Mouse (Mus musculus): Measurements from ENCODE around the gene Abi2.

DNA sequence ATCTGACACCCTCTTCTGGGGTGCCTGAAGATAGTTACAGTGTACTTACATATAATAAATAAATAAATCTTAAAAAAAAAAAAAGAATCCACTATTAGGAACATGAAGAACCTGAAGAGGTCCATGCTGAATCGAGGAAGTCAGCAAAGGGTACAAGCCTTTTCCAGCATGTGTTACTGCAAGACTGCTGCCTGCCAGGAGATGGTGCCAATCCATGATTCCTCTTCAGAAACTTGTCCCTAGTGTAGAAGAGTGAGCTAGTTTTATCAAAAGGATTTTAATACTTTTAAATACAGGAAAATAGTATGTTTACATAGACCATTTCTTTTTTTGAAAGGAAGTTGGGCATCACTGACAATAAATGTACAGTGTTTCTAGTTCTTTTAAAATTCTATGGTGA, 14.5 kb downstream of the Abi2 start:
- TF ChIP-seq MYOG (IDR thresholded peaks at IDR 0.05; ENCODE audit: control insufficient read depth in 1 of 3, insufficient read depth in 1 of 3, insufficient read length in 2 of 3, low read depth in 2 of 3), result no peak
- no peak for TF ChIP-seq POLR2A (IDR thresholded peaks at IDR 0.05; ENCODE audit: insufficient read length, low read depth)
- TF ChIP-seq MYOD1 (IDR thresholded peaks at IDR 0.05; ENCODE audit: control insufficient read depth in 1 of 3, insufficient read length in 2 of 3, low read depth in 2 of 3), result no peak
- TF ChIP-seq MAX (IDR thresholded peaks at IDR 0.05; ENCODE audit: low read depth), result no peak
- no peak for TF ChIP-seq TCF3 (IDR thresholded peaks at IDR 0.05; ENCODE audit: insufficient read length, low read depth)
- TF ChIP-seq E2F4 (IDR thresholded peaks at IDR 0.05; ENCODE audit: insufficient read depth), result no peak
- no peak for TF ChIP-seq POLR2AphosphoS2 (IDR thresholded peaks at IDR 0.05; ENCODE audit: insufficient read length, low read depth)
